Mouse (Mus musculus) ES-E14 (cell line): ENCODE data around the gene Gprc5c. TPM values are rescaled to one million over a fixed set of nuclear protein-coding genes. Genes with fewer than 3 reads are reported as not detected.

ENCODE experiments used
- DNase-seq: peaks from one replicate; pipeline ENCODE4 v3.0.0-alpha.2; 2013; ENCODE audit warnings: low read depth, low spot score
- H3K27ac ChIP-seq: 2 replicates; pipeline ENCODE4 v1.5.1; 2012; ENCODE audit warnings: low read depth, mild to moderate bottlenecking, low read length, moderate library complexity, mixed read lengths; ENCODE audit not compliant: poor library complexity, insufficient read depth, severe bottlenecking
- H3K36me3 ChIP-seq: 2 replicates; pipeline ENCODE4 v1.6.1; 2012; ENCODE audit warnings: mild to moderate bottlenecking, low read length, moderate library complexity, mixed read lengths; ENCODE audit not compliant: control insufficient read depth, poor library complexity, insufficient read depth, severe bottlenecking
- H3K4me1 ChIP-seq, 2 experiments: fragments of 150-350 bp in 1 of 2; sonication (generic) in 1 of 2; 2 replicates each; pipeline ENCODE4 v1.6.1; 2012; ENCODE audit warnings: low read length in 2 of 2, mild to moderate bottlenecking in 1 of 2, mixed read lengths in 1 of 2; ENCODE audit not compliant: control insufficient read depth in 2 of 2, insufficient read depth in 2 of 2, poor library complexity in 1 of 2
- H3K4me3 ChIP-seq, 2 experiments: fragments of 150-350 bp in 1 of 2; sonication (generic) in 1 of 2; 2 replicates each; pipeline ENCODE4 v1.5.1; 2012; ENCODE audit warnings: low read length in 2 of 2, low read depth in 1 of 2, mild to moderate bottlenecking in 1 of 2, mixed read lengths in 1 of 2; ENCODE audit not compliant: insufficient read depth in 1 of 2, poor library complexity in 1 of 2, severe bottlenecking in 1 of 2
- H3K9ac ChIP-seq: 2 replicates; pipeline ENCODE4 v1.6.1; 2012; ENCODE audit warnings: low read depth, mild to moderate bottlenecking, low read length, mixed read lengths; ENCODE audit not compliant: poor library complexity, insufficient read depth, severe bottlenecking
- H3K9me3 ChIP-seq: fragments of 150-350 bp; sonication (generic); 2 replicates; pipeline ENCODE4 v1.6.1; 2012; ENCODE audit warnings: low read depth, mild to moderate bottlenecking, low read length; ENCODE audit not compliant: control insufficient read depth, insufficient read depth
- CHD2 ChIP-seq: IDR thresholded peaks from 2 replicates; pipeline ENCODE4 v1.6.1; 2014; ENCODE audit warnings: mild to moderate bottlenecking, low read depth, low read length, inconsistent platforms
- HCFC1 ChIP-seq: IDR thresholded peaks from 2 replicates; pipeline ENCODE4 v1.6.1; 2012; ENCODE audit warnings: low read length, inconsistent platforms, borderline replicate concordance; ENCODE audit not compliant: insufficient read depth
- MAFK ChIP-seq: IDR thresholded peaks from 2 replicates; pipeline ENCODE4 v1.6.1; 2014; ENCODE audit warnings: mild to moderate bottlenecking, low read depth, low read length, inconsistent platforms; ENCODE audit not compliant: insufficient read depth
- ZC3H11A ChIP-seq: IDR thresholded peaks from 2 replicates; pipeline ENCODE4 v1.6.1; 2012; ENCODE audit warnings: low read depth, mild to moderate bottlenecking, inconsistent platforms, low read length, borderline replicate concordance
- ZNF384 ChIP-seq: IDR thresholded peaks from 2 replicates; pipeline ENCODE4 v1.6.1; 2012; ENCODE audit warnings: low read depth, low read length, inconsistent platforms
- in situ Hi-C, 2 experiments: fragments of 600-800 bp; cut with MboI; formaldehyde crosslinking; loops; one replicate each; pipeline ENCODE4 v1.15.1; 2025; ENCODE audit warnings: low sequenced_read_pairs in 2 of 2, inconsistent platforms in 1 of 2; ENCODE audit not compliant: unreplicated experiment in 2 of 2
- total RNA-seq: library from RNA; depleted of rRNA; stranded (reverse); fragments of 300-350 nt; gene quantifications from 2 replicates; pipeline ENCODE4 v1.2.3, GENCODE M21; 2012

The Gprc5c gene
- total RNA-seq, 1 experiment = 35.9 TPM

GRCm38 (mm10) chr11:114858641-114859040, 7.7 kb downstream of the Gprc5c start:
- no peaks in the 10 kb centered on the region for H3K9me3 ChIP-seq
- no peak for DNase-seq
- no peak overlapping the region for H3K9ac ChIP-seq
- no peak overlapping the region for H3K27ac ChIP-seq
- in situ Hi-C loops = no loop called here
- H3K36me3 ChIP-seq = no peaks in the 10 kb centered on the region; the same call in 1 of the 2 replicates
- H3K4me3 ChIP-seq = no peak overlapping the region
- H3K4me1 ChIP-seq = peaks cover 1 to 5% of the 10 kb centered on the region in 2 experiments; a peak in 1 of 4 replicates
- no peak for TF ChIP-seq MAFK
- TF ChIP-seq ZC3H11A = 0 out of 2 replicates have a peak, but pooled peaks have one; percentile 17

GRCm38 (mm10) chr11:114861057-114861456, 10.1 kb downstream of the Gprc5c start:
- peaks cover 11% of the 10 kb centered on the region; the same call in 1 of the 2 replicates for H3K36me3 ChIP-seq

GRCm38 (mm10) chr11:114862687-114863086, 11.7 kb downstream of the Gprc5c start:
- Histone ChIP-seq H3K36me3 (peaks cover 13% of the 10 kb centered on the region; the same call in 1 of the 2 replicates), H3K4me1 (peaks cover 0 to 6% of the 10 kb centered on the region in 2 experiments; a peak in 1 of 4 replicates), H3K9ac (no peak overlapping the region), H3K4me3 (no peak overlapping the region), H3K9me3 (no peaks in the 10 kb centered on the region), H3K27ac (no peak overlapping the region)
- TF ChIP-seq MAFK (no peak), ZC3H11A (no peak), CHD2 (no peak), HCFC1 (no peak)
- in situ Hi-C loops = no loop called here
- no peak for DNase-seq

More at GRCm38 (mm10) chr11:114861057-114861456, 10.1 kb downstream of the Gprc5c start:
- Histone ChIP-seq H3K27ac (no peak overlapping the region), H3K9ac (no peak overlapping the region), H3K4me1 (no peaks in the 10 kb centered on the region), H3K9me3 (no peaks in the 10 kb centered on the region), H3K4me3 (no peak overlapping the region)
- TF ChIP-seq ZNF384 (no peak), CHD2 (no peak), HCFC1 (no peak), ZC3H11A (no peak), MAFK (no peak)
- in situ Hi-C loops = no loop called here
- DNase-seq = no peak

- Histone ChIP-seq H3K9me3 (no peaks in the 10 kb centered on the region), H3K27ac (no peak overlapping the region), H3K4me1 (peaks cover 0 to 6% of the 10 kb centered on the region in 2 experiments; a peak in 1 of 4 replicates), H3K9ac (no peak overlapping the region), H3K36me3 (peaks cover 13% of the 10 kb centered on the region; the same call in 1 of the 2 replicates), H3K4me3 (no peak overlapping the region)
- no peak for TF ChIP-seq CHD2
- TF ChIP-seq MAFK = no peak
- TF ChIP-seq ZNF384 = no peak
- TF ChIP-seq ZC3H11A = no peak
- no peak for TF ChIP-seq HCFC1
- in situ Hi-C loops = no loop called here
- no peak for DNase-seq
Measured at GRCm38 (mm10) chr11:114863918-114864420, 13.0 kb downstream of the Gprc5c start.

GRCm38 (mm10) chr11:114865999-114866398, 15.0 kb downstream of the Gprc5c start:
- no peak for TF ChIP-seq MAFK
- no peak for TF ChIP-seq ZC3H11A
- TF ChIP-seq ZNF384 = no peak
- no peak for TF ChIP-seq CHD2
- no peak for DNase-seq
- no peaks in the 10 kb centered on the region for H3K9me3 ChIP-seq
- H3K9ac ChIP-seq = no peak overlapping the region
- peaks cover 21% of the 10 kb centered on the region; the same call in 1 of the 2 replicates for H3K36me3 ChIP-seq
- H3K4me1 ChIP-seq = peaks cover 0 to 11% of the 10 kb centered on the region in 2 experiments; a peak in 1 of 4 replicates
- no peak overlapping the region for H3K4me3 ChIP-seq
- no peak overlapping the region for H3K27ac ChIP-seq
- in situ Hi-C loops = no loop called here
